Mouse (Mus musculus) kidney, postnatal 14 days (tissue): ENCODE results near the gene Ugt8a.

Experiments used
- DNase-seq: peaks from one replicate; pipeline ENCODE4 v3.0.0; 2022; ENCODE audit warnings: mixed read lengths

Ugt8a gene

GRCm38 (mm10) chr3:125861601-125862000, 76.8 kb downstream of the Ugt8a start:
- DNase-seq, result no peak

GRCm38 (mm10) chr3:125849163-125849872, 89.1 kb downstream of the Ugt8a start:
- peak; percentile 30 for DNase-seq

- no peak for DNase-seq
Observed at GRCm38 (mm10) chr3:125828051-125828450, 110.4 kb downstream of the Ugt8a start.

- DNase-seq, result no peak
Observed at GRCm38 (mm10) chr3:125827256-125827655, 111.2 kb downstream of the Ugt8a start.

- DNase-seq, result no peak
Observed at GRCm38 (mm10) chr3:125819741-125820140, 118.7 kb downstream of the Ugt8a start.
